Mouse (Mus musculus) heart, postnatal 14 days (tissue): ENCODE data around the gene Iba57. TPM values are rescaled to one million over a fixed set of nuclear protein-coding genes. Genes with fewer than 3 reads are reported as not detected.
"Not testable (repeated sequence)": the region's sequence is repeated elsewhere in the genome, so short reads cannot be mapped to it uniquely, and the experiment has no call there.

Source experiments
- DNase-seq, 2 experiments: peaks; one replicate each; pipeline ENCODE4 v3.0.0; 2021 to 2022
- intact Hi-C: fragments of 180-260 bp; cut with DNase I; formaldehyde crosslinking; loops from one replicate; pipeline ENCODE4 v1.15.1; 2025
- long read RNA-seq, 2 experiments: library from polyadenylated mRNA; stranded (forward); transcript quantifications; one replicate each; pipeline ENCODE4 v2.0.0; 2021
- total RNA-seq, 2 experiments: library from RNA; stranded (reverse); gene quantifications; 2 replicates each; pipeline ENCODE4 v1.2.3; 2021

Gene Iba57
- 10 to 100 TPM; 14.7 to 17.7 TPM for total RNA-seq
- long read RNA-seq, experiment 1, full-length matches to known transcripts = 3 of 8 reads
- long read RNA-seq, experiment 1, partial matches to known transcripts = 3 of 8 reads
- long read RNA-seq, experiment 1, other reads (novel, unspliced or antisense) = 2 of 8 reads
- long read RNA-seq, experiment 2, partial matches to known transcripts = 0 of 3 reads
- long read RNA-seq, experiment 2, other reads (novel, unspliced or antisense) = 3 of 3 reads

- intact Hi-C loops = loop anchor here (1.0 kb wide), 1 partner anchor 20 kb away; the partner anchor contains the start of gene Gjc2
- peak; percentile 95 to 98 for DNase-seq
Observed at GRCm38 (mm10) chr11:59163255-59164236, at the start of gene Iba57. Gene Iba57 (minus strand): TSS chr11:59163739.

GRCm38 (mm10) chr11:59212892-59213494, 49.5 kb upstream of the Iba57 start:
- intact Hi-C loops = no loop called here
- no peak for DNase-seq

GRCm38 (mm10) chr11:59212320-59212719, 48.8 kb upstream of the Iba57 start:
- DNase-seq, intact Hi-C loops: not testable (repeated sequence)

- intact Hi-C loops = not testable (repeated sequence)
Observed at GRCm38 (mm10) chr11:59211561-59211960, 48.0 kb upstream of the Iba57 start.

GRCm38 (mm10) chr11:59210020-59210419, 46.5 kb upstream of the Iba57 start:
- no peak for DNase-seq
- intact Hi-C loops = no loop called here

More at GRCm38 (mm10) chr11:59211561-59211960, 48.0 kb upstream of the Iba57 start:
- not testable (repeated sequence) for DNase-seq

- no peak for DNase-seq
- intact Hi-C loops = loop anchor here (2.0 kb wide), 1 partner anchor 15 kb away; no protein-coding TSS in a partner anchor
Observed at GRCm38 (mm10) chr11:59209580-59209979, 46.0 kb upstream of the Iba57 start.

GRCm38 (mm10) chr11:59209003-59209441, 45.5 kb upstream of the Iba57 start:
- peak; percentile 65 to 73 for DNase-seq
- intact Hi-C loops = loop anchor here (2.0 kb wide), 1 partner anchor 16 kb away; no protein-coding TSS in a partner anchor

GRCm38 (mm10) chr11:59208153-59208831, 44.8 kb upstream of the Iba57 start, which contains the start of gene 2310033P09Rik:
Gene 2310033P09Rik (plus strand): TSS chr11:59208321.
- DNase-seq = peak; percentile 95
- intact Hi-C loops = loop anchor here (2.0 kb wide), 1 partner anchor 17 kb away; no protein-coding TSS in a partner anchor

GRCm38 (mm10) chr11:59202081-59202995, 38.8 kb upstream of the Iba57 start, which contains the start of gene Mrpl55:
Gene Mrpl55 (plus strand): TSS chr11:59202486.
- intact Hi-C loops = no loop called here
- peak; percentile 96 to 98 for DNase-seq

GRCm38 (mm10) chr11:59201216-59202002, 37.9 kb upstream of the Iba57 start:
- DNase-seq = no peak
- intact Hi-C loops = no loop called here

GRCm38 (mm10) chr11:59196230-59196629, 32.7 kb upstream of the Iba57 start:
- intact Hi-C loops = no loop called here
- DNase-seq = no peak

- no peak for DNase-seq
- intact Hi-C loops = no loop called here
Observed at GRCm38 (mm10) chr11:59192059-59192386, 28.5 kb upstream of the Iba57 start, which contains the start of gene Guk1. Gene Guk1 (minus strand): TSS chr11:59192212.

- intact Hi-C loops = no loop called here
- DNase-seq = peak; percentile 91
Observed at GRCm38 (mm10) chr11:59191231-59192058, 27.9 kb upstream of the Iba57 start.

- intact Hi-C loops = no loop called here
- no peak for DNase-seq
Observed at GRCm38 (mm10) chr11:59187706-59188105, 24.2 kb upstream of the Iba57 start.

- intact Hi-C loops = no loop called here
- DNase-seq = no peak
Observed at GRCm38 (mm10) chr11:59185490-59185889, 22.0 kb upstream of the Iba57 start.

GRCm38 (mm10) chr11:59183821-59184220, 20.3 kb upstream of the Iba57 start:
- intact Hi-C loops = loop anchor here (1.0 to 5.0 kb wide), 3 partner anchors 21 to 227 kb away; partner anchors contain the start of gene Iba57
- peak; percentile 68 to 73 for DNase-seq

GRCm38 (mm10) chr11:59182864-59183331, 19.4 kb upstream of the Iba57 start, which contains the start of gene Gjc2:
Gene Gjc2 (minus strand): TSS chr11:59183213.
- intact Hi-C loops = loop anchor here (1.0 to 5.0 kb wide), 3 partner anchors 20 to 226 kb away; partner anchors contain the start of gene Iba57
- peak; percentile 79 for DNase-seq
